Mouse (Mus musculus): Measurements from ENCODE around the gene Rab7b. TPM values are rescaled to one million over a fixed set of nuclear protein-coding genes. Genes with fewer than 3 reads are reported as not detected.

Gene Rab7b
- polyA plus RNA-seq, 1 experiment, result 2.2 TPM

- 25% methylated on average over 3 of the region's 3 CpGs for WGBS
- DNase-seq (ENCODE audit: low read depth, low spot score), result no peak
Observed at GRCm38 (mm10) chr1:131690435-131690834, 1.9 kb downstream of the Rab7b start.

- DNase-seq (ENCODE audit: low read depth, low spot score), result no peak
Observed at GRCm38 (mm10) chr1:131691356-131691755, 2.9 kb downstream of the Rab7b start.

GRCm38 (mm10) chr1:131695308-131695707 is 6.8 kb downstream of the Rab7b start:
- DNase-seq (ENCODE audit: low read depth, low spot score), result no peak
- WGBS, result 46% methylated on average over 2 of the region's 2 CpGs

GRCm38 (mm10) chr1:131696325-131696724 is 7.8 kb downstream of the Rab7b start:
- DNase-seq (ENCODE audit: low read depth, low spot score), result no peak
- 36% methylated on average over 4 of the region's 4 CpGs for WGBS

- DNase-seq (ENCODE audit: low read depth, low spot score), result no peak
- WGBS, result 91% methylated on average over 3 of the region's 3 CpGs
Observed at GRCm38 (mm10) chr1:131698770-131699169, 10.3 kb downstream of the Rab7b start.

- DNase-seq (ENCODE audit: low read depth, low spot score), result no peak
- 75% methylated on average over 4 of the region's 4 CpGs for WGBS
Observed at GRCm38 (mm10) chr1:131699642-131700041, 11.1 kb downstream of the Rab7b start.

- 65% methylated on average over 5 of the region's 5 CpGs for WGBS
- DNase-seq (ENCODE audit: low read depth, low spot score), result no peak
Observed at GRCm38 (mm10) chr1:131700447-131700846, 12.0 kb downstream of the Rab7b start.

GRCm38 (mm10) chr1:131701391-131701790 is 12.9 kb downstream of the Rab7b start:
- 84% methylated on average over 5 of the region's 5 CpGs for WGBS
- no peak for DNase-seq (ENCODE audit: low read depth, low spot score)

- WGBS, result 33% methylated on average over 8 of the region's 8 CpGs
Observed at GRCm38 (mm10) chr1:131702094-131702766, 13.7 kb downstream of the Rab7b start.

GRCm38 (mm10) chr1:131703482-131703881 is 15.0 kb downstream of the Rab7b start:
- 68% methylated on average over 2 of the region's 2 CpGs for WGBS
- DNase-seq (ENCODE audit: low read depth, low spot score), result no peak

More at GRCm38 (mm10) chr1:131702094-131702766, 13.7 kb downstream of the Rab7b start:
- no peak for DNase-seq (ENCODE audit: low read depth, low spot score)

- 16% methylated on average over 4 of the region's 4 CpGs for WGBS
- peak; percentile 32 for DNase-seq (ENCODE audit: low read depth, low spot score)
Observed at GRCm38 (mm10) chr1:131708338-131708737, 19.8 kb downstream of the Rab7b start.

- DNase-seq (ENCODE audit: low read depth, low spot score), result no peak
- WGBS, result 75% methylated on average over 10 of the region's 10 CpGs
Observed at GRCm38 (mm10) chr1:131711518-131711917, 23.0 kb downstream of the Rab7b start.

- peak; percentile 38 for DNase-seq (ENCODE audit: low read depth, low spot score)
- 30% methylated on average over 2 of the region's 2 CpGs for WGBS
Observed at GRCm38 (mm10) chr1:131712386-131712785, 23.9 kb downstream of the Rab7b start.

GRCm38 (mm10) chr1:131714388-131715337 is 26.2 kb downstream of the Rab7b start:
- WGBS, result 75% methylated on average over 20 of the region's 20 CpGs

GRCm38 (mm10) chr1:131718952-131719694 is 30.6 kb downstream of the Rab7b start:
- WGBS, result 72% methylated on average over 16 of the region's 16 CpGs
- DNase-seq (ENCODE audit: low read depth, low spot score), result no peak

More at GRCm38 (mm10) chr1:131714388-131715337, 26.2 kb downstream of the Rab7b start:
- DNase-seq (ENCODE audit: low read depth, low spot score), result no peak

GRCm38 (mm10) chr1:131721989-131722388 is 33.5 kb downstream of the Rab7b start:
- DNase-seq (ENCODE audit: low read depth, low spot score), result no peak
- WGBS, result 82% methylated on average over 3 of the region's 3 CpGs

- whole genome bisulfite sequencing, result 75% methylated on average over 4 of the region's 4 CpGs
- no peak for DNase-seq (ENCODE audit: low read depth, low spot score)
Observed at GRCm38 (mm10) chr1:131723549-131723948, 35.1 kb downstream of the Rab7b start.

GRCm38 (mm10) chr1:131726586-131726985 is 38.1 kb downstream of the Rab7b start:
- DNase-seq (ENCODE audit: low read depth, low spot score), result no peak
- WGBS, result 58% methylated on average over 6 of the region's 6 CpGs

GRCm38 (mm10) chr1:131730639-131731437 is 42.3 kb downstream of the Rab7b start:
- WGBS, result 60% methylated on average over 12 of the region's 12 CpGs
- DNase-seq (ENCODE audit: low read depth, low spot score), result no peak

Measured in large intestine, adult 2 months (tissue).